Mouse (Mus musculus): ENCODE data around the gene Pik3r3. TPM values are rescaled to one million over a fixed set of nuclear protein-coding genes. Genes with fewer than 3 reads are reported as not detected.
"Not testable (repeated sequence)": the region's sequence is repeated elsewhere in the genome, so short reads cannot be mapped to it uniquely, and the experiment has no call there.

Gene Pik3r3
- total and polyA plus RNA-seq, 2 experiments from 2014 or later = 8.5 to 10.3 TPM

DNA sequence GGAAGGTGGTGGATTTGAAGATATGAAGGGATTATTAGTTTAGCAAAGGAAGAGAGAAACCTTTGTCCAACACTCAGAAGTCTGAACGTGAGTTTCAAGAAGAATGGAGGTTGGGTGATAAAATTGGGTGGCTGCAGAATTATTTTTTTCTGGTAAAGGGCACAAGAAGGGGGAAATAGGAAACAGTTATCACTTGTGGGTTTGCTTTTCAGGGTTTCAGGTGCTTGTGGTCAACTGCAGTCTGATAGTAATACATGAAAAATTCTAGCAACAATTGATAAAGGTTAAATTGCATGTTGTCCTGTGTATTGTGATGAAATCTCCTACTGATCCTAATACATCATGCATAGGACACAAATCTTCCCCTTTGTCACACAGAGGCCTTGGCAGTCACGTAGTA is 22.8 kb downstream of the Pik3r3 start:
- no peaks in the 10 kb centered on the region for H3K4me1 ChIP-seq (ENCODE audit: control insufficient read depth, insufficient read depth)
- H3K4me2 ChIP-seq (ENCODE audit: low read depth, low read length) = no peak overlapping the region
- H3K9ac ChIP-seq (replicated peaks; ENCODE audit: low read depth, low read length) = no peak overlapping the region
- no peaks in the 10 kb centered on the region for H3K27me3 ChIP-seq (ENCODE audit: control insufficient read depth, insufficient read depth, low read length)
- 66% methylated on average over 2 of the region's 2 CpGs for WGBS
- DNase-seq (ENCODE audit: low spot score) (no peak), ATAC-seq (ENCODE audit: insufficient read depth, low read depth) (no peak)
- H3K9me3 ChIP-seq (replicated peaks; ENCODE audit: control insufficient read depth, low read length) = no peaks in the 10 kb centered on the region
- no peak overlapping the region for H3K27ac ChIP-seq (ENCODE audit: low read depth)
- no peak for TF ChIP-seq CTCF (IDR thresholded peaks at IDR 0.05; ENCODE audit: low read depth)
- TF ChIP-seq EP300 (IDR thresholded peaks at IDR 0.05; ENCODE audit: low read depth) = no peak
- no peaks in the 10 kb centered on the region for H3K36me3 ChIP-seq (replicated peaks; ENCODE audit: control insufficient read depth, insufficient read depth, low read length)
- H3K4me3 ChIP-seq (ENCODE audit: low read depth, low read length) = no peak overlapping the region

- H3K27ac ChIP-seq (ENCODE audit: low read depth); H3K4me2 ChIP-seq (ENCODE audit: low read depth, low read length); H3K4me1 ChIP-seq (ENCODE audit: control insufficient read depth, insufficient read depth); H3K9ac ChIP-seq (replicated peaks; ENCODE audit: low read depth, low read length); H3K4me3 ChIP-seq (ENCODE audit: low read depth, low read length); H3K36me3 ChIP-seq (replicated peaks; ENCODE audit: control insufficient read depth, insufficient read depth, low read length); H3K9me3 ChIP-seq (replicated peaks; ENCODE audit: control insufficient read depth, low read length); H3K27me3 ChIP-seq (ENCODE audit: control insufficient read depth, insufficient read depth, low read length); ATAC-seq (ENCODE audit: insufficient read depth, low read depth): not testable (repeated sequence)
- WGBS = 48% methylated on average over 3 of the region's 3 CpGs
- peak; percentile 43 for TF ChIP-seq CTCF (IDR thresholded peaks at IDR 0.05; ENCODE audit: low read depth)
- peak; percentile 16 for DNase-seq (ENCODE audit: low spot score)
Measured at GRCm38 (mm10) chr4:116245926-116246325, 24.5 kb downstream of the Pik3r3 start.

GRCm38 (mm10) chr4:116249986-116250385 is 28.6 kb downstream of the Pik3r3 start:
- H3K27ac ChIP-seq (ENCODE audit: low read depth) = no peak overlapping the region
- no peak for DNase-seq (ENCODE audit: low spot score)
- H3K36me3 ChIP-seq (replicated peaks; ENCODE audit: control insufficient read depth, insufficient read depth, low read length) = no peaks in the 10 kb centered on the region
- WGBS = 89% methylated on average over 3 of the region's 3 CpGs
- H3K27me3 ChIP-seq (ENCODE audit: control insufficient read depth, insufficient read depth, low read length) = no peaks in the 10 kb centered on the region
- no peak for ATAC-seq (ENCODE audit: insufficient read depth, low read depth)
- H3K4me1 ChIP-seq (ENCODE audit: control insufficient read depth, insufficient read depth) = no peaks in the 10 kb centered on the region
- H3K9me3 ChIP-seq (replicated peaks; ENCODE audit: control insufficient read depth, low read length) = no peaks in the 10 kb centered on the region
- H3K4me3 ChIP-seq (ENCODE audit: low read depth, low read length) = no peak overlapping the region
- TF ChIP-seq CTCF (IDR thresholded peaks at IDR 0.05; ENCODE audit: low read depth) (no peak), EP300 (IDR thresholded peaks at IDR 0.05; ENCODE audit: low read depth) (no peak)
- H3K4me2 ChIP-seq (ENCODE audit: low read depth, low read length) = no peak overlapping the region
- H3K9ac ChIP-seq (replicated peaks; ENCODE audit: low read depth, low read length) = no peak overlapping the region

- Histone ChIP-seq H3K27me3 (ENCODE audit: control insufficient read depth, insufficient read depth, low read length) (no peaks in the 10 kb centered on the region), H3K9me3 (replicated peaks; ENCODE audit: control insufficient read depth, low read length) (no peaks in the 10 kb centered on the region), H3K36me3 (replicated peaks; ENCODE audit: control insufficient read depth, insufficient read depth, low read length) (peaks cover 14% of the 10 kb centered on the region; the same call in 1 of the 2 replicates), H3K4me3 (ENCODE audit: low read depth, low read length) (no peak overlapping the region), H3K4me2 (ENCODE audit: low read depth, low read length) (no peak overlapping the region), H3K27ac (ENCODE audit: low read depth) (no peak overlapping the region), H3K9ac (replicated peaks; ENCODE audit: low read depth, low read length) (no peak overlapping the region), H3K4me1 (ENCODE audit: control insufficient read depth, insufficient read depth) (no peaks in the 10 kb centered on the region)
- 93% methylated on average over 6 of the region's 6 CpGs for WGBS
- ATAC-seq (ENCODE audit: insufficient read depth, low read depth) (no peak), DNase-seq (ENCODE audit: low spot score) (no peak)
- no peak for TF ChIP-seq CTCF (IDR thresholded peaks at IDR 0.05; ENCODE audit: low read depth)
- TF ChIP-seq EP300 (IDR thresholded peaks at IDR 0.05; ENCODE audit: low read depth) = no peak
Measured at GRCm38 (mm10) chr4:116268220-116268619, 46.8 kb downstream of the Pik3r3 start.

GRCm38 (mm10) chr4:116282211-116282610 is 60.8 kb downstream of the Pik3r3 start:
- ATAC-seq (ENCODE audit: insufficient read depth, low read depth) = no peak
- no peak for TF ChIP-seq EP300 (IDR thresholded peaks at IDR 0.05; ENCODE audit: low read depth)
- TF ChIP-seq CTCF (IDR thresholded peaks at IDR 0.05; ENCODE audit: low read depth) = peak; percentile 48

GRCm38 (mm10) chr4:116291561-116291960 is 70.1 kb downstream of the Pik3r3 start:
- ATAC-seq (ENCODE audit: insufficient read depth, low read depth) (no peak), DNase-seq (ENCODE audit: low spot score) (no peak)
- H3K36me3 ChIP-seq (replicated peaks; ENCODE audit: control insufficient read depth, insufficient read depth, low read length) = peaks cover 46% of the 10 kb centered on the region
- no peak overlapping the region for H3K9ac ChIP-seq (replicated peaks; ENCODE audit: low read depth, low read length)
- H3K4me2 ChIP-seq (ENCODE audit: low read depth, low read length) = no peak overlapping the region
- H3K4me3 ChIP-seq (ENCODE audit: low read depth, low read length) = no peak overlapping the region
- H3K4me1 ChIP-seq (ENCODE audit: control insufficient read depth, insufficient read depth) = no peaks in the 10 kb centered on the region
- no peaks in the 10 kb centered on the region for H3K9me3 ChIP-seq (replicated peaks; ENCODE audit: control insufficient read depth, low read length)
- 77% methylated on average over 6 of the region's 6 CpGs for WGBS
- TF ChIP-seq CTCF (IDR thresholded peaks at IDR 0.05; ENCODE audit: low read depth) (no peak), EP300 (IDR thresholded peaks at IDR 0.05; ENCODE audit: low read depth) (no peak)
- no peak overlapping the region for H3K27ac ChIP-seq (ENCODE audit: low read depth)
- no peaks in the 10 kb centered on the region for H3K27me3 ChIP-seq (ENCODE audit: control insufficient read depth, insufficient read depth, low read length)

More at GRCm38 (mm10) chr4:116282211-116282610, 60.8 kb downstream of the Pik3r3 start:
- no peaks in the 10 kb centered on the region for H3K4me1 ChIP-seq (ENCODE audit: control insufficient read depth, insufficient read depth)
- no peak overlapping the region for H3K4me2 ChIP-seq (ENCODE audit: low read depth, low read length)
- no peak overlapping the region for H3K4me3 ChIP-seq (ENCODE audit: low read depth, low read length)
- H3K27ac ChIP-seq (ENCODE audit: low read depth) = no peak overlapping the region
- no peak for DNase-seq (ENCODE audit: low spot score)
- H3K9ac ChIP-seq (replicated peaks; ENCODE audit: low read depth, low read length) = no peak overlapping the region
- H3K9me3 ChIP-seq (replicated peaks; ENCODE audit: control insufficient read depth, low read length) = no peaks in the 10 kb centered on the region
- peaks cover 28% of the 10 kb centered on the region; the same call in 1 of the 2 replicates for H3K36me3 ChIP-seq (replicated peaks; ENCODE audit: control insufficient read depth, insufficient read depth, low read length)
- 71% methylated on average over 2 of the region's 2 CpGs for WGBS
- no peaks in the 10 kb centered on the region for H3K27me3 ChIP-seq (ENCODE audit: control insufficient read depth, insufficient read depth, low read length)
